Mouse (Mus musculus): ENCODE measurements at regions not wholly inside any gene's neighbourhood (a gene's known extent, or its start where the extent isn't known, plus 50 kb on each side); places are given as distances from the start of the nearest gene placed in this dataset.

GRCm38 (mm10) chr13:99097606-99098545 lies 86.7 kb upstream of the Zfp366 start:
- DNase-seq (ENCODE audit: low spot score), result no peak

- DNase-seq (ENCODE audit: low spot score), result no peak
Measured at GRCm38 (mm10) chr13:99096837-99097236, 87.8 kb upstream of the Zfp366 start.

GRCm38 (mm10) chr13:99095006-99095405 lies 89.6 kb upstream of the Zfp366 start:
- no peak for DNase-seq (ENCODE audit: low spot score)

GRCm38 (mm10) chr13:99094221-99094620 lies 90.4 kb upstream of the Zfp366 start:
- no peak for DNase-seq (ENCODE audit: low spot score)

- DNase-seq (ENCODE audit: low spot score), result peak; percentile 85
Measured at GRCm38 (mm10) chr13:99093269-99093668, 91.4 kb upstream of the Zfp366 start.

GRCm38 (mm10) chr13:99092279-99092930 lies 92.2 kb upstream of the Zfp366 start:
- DNase-seq (ENCODE audit: low spot score), result peak; percentile 58

GRCm38 (mm10) chr13:99091562-99092278 lies 92.9 kb upstream of the Zfp366 start:
- DNase-seq (ENCODE audit: low spot score), result no peak

- no peak for DNase-seq (ENCODE audit: low spot score)
Measured at GRCm38 (mm10) chr13:99090361-99090760, 94.3 kb upstream of the Zfp366 start.

- DNase-seq (ENCODE audit: low spot score), result no peak
Measured at GRCm38 (mm10) chr13:99088285-99088684, 96.3 kb upstream of the Zfp366 start.

GRCm38 (mm10) chr13:99079331-99079761 lies 95.0 kb upstream of the 1700024P04Rik start:
- DNase-seq (ENCODE audit: low spot score), result peak; percentile 29

GRCm38 (mm10) chr13:99078643-99079042 lies 94.3 kb upstream of the 1700024P04Rik start:
- peak; percentile 33 for DNase-seq (ENCODE audit: low spot score)

GRCm38 (mm10) chr13:99077039-99077749 lies 92.8 kb upstream of the 1700024P04Rik start:
- peak; percentile 12 for DNase-seq (ENCODE audit: low spot score)

GRCm38 (mm10) chr13:99075467-99075866 lies 91.1 kb upstream of the 1700024P04Rik start:
- DNase-seq (ENCODE audit: low spot score), result peak; percentile 21

GRCm38 (mm10) chr13:99071821-99072414 lies 87.6 kb upstream of the 1700024P04Rik start:
- no peak for DNase-seq (ENCODE audit: low spot score)

GRCm38 (mm10) chr13:99071413-99071812 lies 87.0 kb upstream of the 1700024P04Rik start:
- DNase-seq (ENCODE audit: low spot score), result no peak

- DNase-seq (ENCODE audit: low spot score), result no peak
Measured at GRCm38 (mm10) chr13:99069767-99070166, 85.4 kb upstream of the 1700024P04Rik start.

GRCm38 (mm10) chr13:99067504-99067903 lies 83.1 kb upstream of the 1700024P04Rik start:
- no peak for DNase-seq (ENCODE audit: low spot score)

GRCm38 (mm10) chr13:99063431-99063830 lies 79.1 kb upstream of the 1700024P04Rik start:
- DNase-seq (ENCODE audit: low spot score), result peak; percentile 11

- DNase-seq (ENCODE audit: low spot score), result peak; percentile 34
Measured at GRCm38 (mm10) chr13:99062936-99063335, 78.6 kb upstream of the 1700024P04Rik start.

- DNase-seq (ENCODE audit: low spot score), result no peak
Measured at GRCm38 (mm10) chr13:99058131-99058970, 74.0 kb upstream of the 1700024P04Rik start.
